Comparison of ENCODE assay signal across 8 mouse cellular contexts in genomic region chr2:164441155-164441554, GRCm38 (mm10). TPM values are rescaled to one million over a fixed set of nuclear protein-coding genes. Genes with fewer than 3 reads are reported as not detected.
DNase-seq lines count a peak whose midpoint lies in the region; ATAC-seq lines count a peak whose summit lies in the region.

No protein-coding gene starts in this region.

- H3K4me2 ChIP-seq in embryonic facial prominence, embryonic 12.5 days (replicated peaks), result peak overlapping the region; percentile 86

- peak; percentile 59 to 69 for DNase-seq in lung, adult 18-20 months
- no peak for DNase-seq in lung, postnatal 14 days
- peak; percentile 59 for DNase-seq in kidney, postnatal 14 days
- DNase-seq in spleen, adult 12 weeks (ENCODE audit: low spot score), result peak; percentile 40
- no peak for DNase-seq in adipocyte (ENCODE audit: low spot score)
- no peak for DNase-seq in adrenal gland, postnatal 10 days
- DNase-seq in frontal cortex, postnatal 25 days (ENCODE audit: low spot score in 2 of 2), result no peak

- H3K4me3 ChIP-seq in embryonic facial prominence, embryonic 12.5 days, result peak overlapping the region; percentile 62; the same call in 1 of the 2 replicates

- H3K27me3 ChIP-seq in embryonic facial prominence, embryonic 12.5 days, result peaks cover 5% of the 10 kb centered on the region; the same call in 1 of the 2 replicates

- no peak overlapping the region for H3K9ac ChIP-seq in embryonic facial prominence, embryonic 12.5 days

- H3K4me1 ChIP-seq in embryonic facial prominence, embryonic 12.5 days, result peaks cover 52% of the 10 kb centered on the region

- H3K9me3 ChIP-seq in embryonic facial prominence, embryonic 12.5 days, result no peaks in the 10 kb centered on the region

- H3K36me3 ChIP-seq in embryonic facial prominence, embryonic 12.5 days, result no peaks in the 10 kb centered on the region

- no peak overlapping the region for H3K27ac ChIP-seq in embryonic facial prominence, embryonic 12.5 days

- ATAC-seq in embryonic facial prominence, embryonic 12.5 days (ENCODE audit: insufficient number of reproducible peaks, insufficient read depth, low FRiP score, low TSS enrichment), result no peak

- 24% methylated on average over 8 of the region's 8 CpGs for WGBS in embryonic facial prominence, embryonic 12.5 days

RNA-seq across cellular contexts. Expression of gene Sdc4, which starts 2.5 kb away (rescaled TPM):
- polyA plus RNA-seq in embryonic facial prominence, embryonic 12.5 days (2016; fragmentation: Nextera tagmentation; extraction: Ambion mirVana), result 42.6 and 44.4 TPM in 2 replicates
- 100 to 1,000 TPM; 101 to 246 TPM for total RNA-seq in adrenal gland, postnatal 10 days (2021)

RNA-seq across cellular contexts. Expression of gene Sys1, which starts 15.6 kb away (rescaled TPM):
- polyA plus RNA-seq in embryonic facial prominence, embryonic 12.5 days (2016; fragmentation: Nextera tagmentation; extraction: Ambion mirVana), result 65.4 and 66.8 TPM in 2 replicates
- 10 to 100 TPM; 31.7 to 34.5 TPM for total RNA-seq in adrenal gland, postnatal 10 days (2021)

RNA-seq across cellular contexts. Expression of gene Gm20458, which starts 19.6 kb away (rescaled TPM):
- 6.1 and 6.5 TPM in 2 replicates for polyA plus RNA-seq in embryonic facial prominence, embryonic 12.5 days (2016; fragmentation: Nextera tagmentation; extraction: Ambion mirVana)
- 1 to 10 TPM; 2.5 to 4.8 TPM for total RNA-seq in adrenal gland, postnatal 10 days (2021)

RNA-seq across cellular contexts. Expression of gene Trp53tg5, which starts 32.4 kb away (rescaled TPM):
- polyA plus RNA-seq in embryonic facial prominence, embryonic 12.5 days (2016; fragmentation: Nextera tagmentation; extraction: Ambion mirVana), result not detected in 2 replicates
- not detected for total RNA-seq in adrenal gland, postnatal 10 days (2021)

RNA-seq across cellular contexts. Expression of gene Matn4, which starts 36.2 kb away (rescaled TPM):
- polyA plus RNA-seq in embryonic facial prominence, embryonic 12.5 days (2016; fragmentation: Nextera tagmentation; extraction: Ambion mirVana), result 36.2 and 43.9 TPM in 2 replicates
- 1 to 10 TPM; 2.3 to 2.7 TPM for total RNA-seq in adrenal gland, postnatal 10 days (2021)

Comparison
In these comparisons a context has a peak if more than half of its experiments do, and no peak if none do; other contexts are left out.
1. DNase-seq: peak in lung, adult 18-20 months (2 of 2), kidney, postnatal 14 days (single experiment) and spleen, adult 12 weeks (single experiment); none in lung, postnatal 14 days (single experiment), adipocyte (single experiment), adrenal gland, postnatal 10 days (single experiment) and frontal cortex, postnatal 25 days (0 of 2).